Mouse (Mus musculus) liver, embryonic 15.5 days (tissue): ENCODE measurements around the gene Pctp. TPM values are rescaled to one million over a fixed set of nuclear protein-coding genes. Genes with fewer than 3 reads are reported as not detected.

Experiments
- ATAC-seq: fragments of 200-750 bp; cut with Nextera tagmentation; 2 replicates; pipeline ENCODE4 v1.8.0; 2017; ENCODE audit warnings: moderate number of reproducible peaks, mild to moderate bottlenecking, moderate library complexity; ENCODE audit not compliant: insufficient read depth
- H3K27ac ChIP-seq: fragments of 300-500 bp; sonication (generic); replicated peaks from 2 replicates; pipeline ENCODE4 v1.5.1; 2015; ENCODE audit warnings: mild to moderate bottlenecking, inconsistent platforms
- H3K27me3 ChIP-seq: fragments of 300-500 bp; sonication (generic); 2 replicates; pipeline ENCODE4 v1.6.1; 2015; ENCODE audit warnings: mild to moderate bottlenecking, inconsistent platforms
- H3K36me3 ChIP-seq: fragments of 300-500 bp; sonication (generic); replicated peaks from 2 replicates; pipeline ENCODE4 v1.6.1; 2015; ENCODE audit warnings: moderate library complexity, mild to moderate bottlenecking, inconsistent platforms
- H3K4me1 ChIP-seq: fragments of 300-500 bp; sonication (generic); replicated peaks from 2 replicates; pipeline ENCODE4 v1.6.1; 2015; ENCODE audit warnings: inconsistent platforms
- H3K4me2 ChIP-seq: fragments of 300-500 bp; sonication (generic); 2 replicates; pipeline ENCODE4 v1.6.1; 2015; ENCODE audit warnings: moderate library complexity, mild to moderate bottlenecking, inconsistent platforms
- H3K4me3 ChIP-seq: fragments of 300-500 bp; sonication (generic); replicated peaks from 2 replicates; pipeline ENCODE4 v1.5.1; 2015; ENCODE audit warnings: mild to moderate bottlenecking, inconsistent platforms
- H3K9ac ChIP-seq: fragments of 300-500 bp; sonication (generic); 2 replicates; pipeline ENCODE4 v1.6.1; 2015; ENCODE audit warnings: moderate library complexity, mild to moderate bottlenecking, inconsistent platforms
- H3K9me3 ChIP-seq: fragments of 300-500 bp; sonication (generic); replicated peaks from 2 replicates; pipeline ENCODE4 v1.6.1; 2016; ENCODE audit warnings: inconsistent platforms
- WGBS: fragments of 180-500 bp; shearing (Covaris S2); methylation state at CpG from one replicate; pipeline ENCODE4 v1.1.7; 2015; ENCODE audit warnings: mixed read lengths; ENCODE audit not compliant: insufficient replicate concordance; 5-methylcytosine and 5-hydroxymethylcytosine counted together
- polyA plus RNA-seq: library from polyadenylated mRNA; unstranded; fragments of >200 nt; fragmentation: Nextera tagmentation; extraction: Ambion mirVana; gene quantifications from 2 replicates; pipeline ENCODE4 v1.2.1, GENCODE M21; 2015

Gene Pctp
- polyA plus RNA-seq, 1 experiment from 2014 or later = 13.6 TPM

- no peak overlapping the region for H3K27ac ChIP-seq
These were observed 3.4 kb upstream of the Pctp start for GRCm38 (mm10) chr11:90006111-90006510.

GRCm38 (mm10) chr11:90003386-90003785, 692 bp upstream of the Pctp start:
- Histone ChIP-seq H3K4me1 (peaks cover 17% of the 10 kb centered on the region), H3K36me3 (no peaks in the 10 kb centered on the region), H3K9me3 (no peaks in the 10 kb centered on the region), H3K4me3 (no peak overlapping the region), H3K9ac (no peak overlapping the region), H3K27me3 (no peaks in the 10 kb centered on the region), H3K27ac (no peak overlapping the region), H3K4me2 (no peak overlapping the region)
- no peak for ATAC-seq
- WGBS = 64% methylated on average over 4 of the region's 4 CpGs

More at GRCm38 (mm10) chr11:90006111-90006510, 3.4 kb upstream of the Pctp start:
- Histone ChIP-seq H3K9ac (no peak overlapping the region), H3K27me3 (no peaks in the 10 kb centered on the region), H3K4me1 (peaks cover 15% of the 10 kb centered on the region), H3K4me3 (no peak overlapping the region), H3K9me3 (no peaks in the 10 kb centered on the region), H3K4me2 (no peak overlapping the region), H3K36me3 (no peaks in the 10 kb centered on the region)
- ATAC-seq = no peak
- WGBS = 29% methylated on average over 4 of the region's 4 CpGs

- H3K4me3 ChIP-seq = peak overlapping the region; percentile 65
- H3K9ac ChIP-seq = no peak overlapping the region
- no peak; the same call in none of the 2 replicates for ATAC-seq
- peaks cover 17% of the 10 kb centered on the region for H3K4me1 ChIP-seq
- WGBS = 11% methylated on average over 8 of the region's 8 CpGs
- no peaks in the 10 kb centered on the region for H3K9me3 ChIP-seq
- H3K27ac ChIP-seq = no peak overlapping the region
- no peaks in the 10 kb centered on the region for H3K36me3 ChIP-seq
- peak overlapping the region; percentile 86 for H3K4me2 ChIP-seq
- H3K27me3 ChIP-seq = no peaks in the 10 kb centered on the region
These were observed 274 bp upstream of the Pctp start for GRCm38 (mm10) chr11:90002987-90003348.

GRCm38 (mm10) chr11:90001396-90002230, 1.1 kb downstream of the Pctp start:
- WGBS = 65% methylated on average over 10 of the region's 10 CpGs
- no peak overlapping the region for H3K9ac ChIP-seq

GRCm38 (mm10) chr11:90000666-90001065, 2.0 kb downstream of the Pctp start:
- WGBS = 65% methylated on average over 4 of the region's 4 CpGs

More at GRCm38 (mm10) chr11:90001396-90002230, 1.1 kb downstream of the Pctp start:
- no peaks in the 10 kb centered on the region for H3K36me3 ChIP-seq
- H3K9me3 ChIP-seq = no peaks in the 10 kb centered on the region
- no peaks in the 10 kb centered on the region for H3K27me3 ChIP-seq
- H3K27ac ChIP-seq = no peak overlapping the region
- peaks cover 19% of the 10 kb centered on the region for H3K4me1 ChIP-seq
- peak overlapping the region; percentile 65 for H3K4me3 ChIP-seq
- ATAC-seq = no peak
- H3K4me2 ChIP-seq = peak overlapping the region; percentile 86

GRCm38 (mm10) chr11:89998996-89999770, 3.5 kb downstream of the Pctp start:
- H3K4me1 ChIP-seq = peaks cover 28% of the 10 kb centered on the region
- no peaks in the 10 kb centered on the region for H3K27me3 ChIP-seq
- WGBS = 74% methylated on average over 18 of the region's 18 CpGs

More at GRCm38 (mm10) chr11:90000666-90001065, 2.0 kb downstream of the Pctp start:
- Histone ChIP-seq H3K4me2 (no peak overlapping the region), H3K36me3 (no peaks in the 10 kb centered on the region), H3K27ac (no peak overlapping the region), H3K9ac (no peak overlapping the region), H3K9me3 (no peaks in the 10 kb centered on the region), H3K4me3 (no peak overlapping the region), H3K27me3 (no peaks in the 10 kb centered on the region), H3K4me1 (peaks cover 28% of the 10 kb centered on the region)
- ATAC-seq = no peak

GRCm38 (mm10) chr11:89996856-89997255, 5.8 kb downstream of the Pctp start:
- Histone ChIP-seq H3K27me3 (no peaks in the 10 kb centered on the region), H3K9me3 (no peaks in the 10 kb centered on the region), H3K27ac (no peak overlapping the region), H3K4me2 (no peak overlapping the region), H3K36me3 (no peaks in the 10 kb centered on the region), H3K4me1 (peaks cover 19% of the 10 kb centered on the region), H3K9ac (no peak overlapping the region), H3K4me3 (no peak overlapping the region)
- no peak for ATAC-seq
- 68% methylated on average over 7 of the region's 7 CpGs for WGBS

More at GRCm38 (mm10) chr11:89998996-89999770, 3.5 kb downstream of the Pctp start:
- Histone ChIP-seq H3K36me3 (no peaks in the 10 kb centered on the region), H3K9ac (no peak overlapping the region), H3K9me3 (no peaks in the 10 kb centered on the region), H3K4me3 (no peak overlapping the region), H3K27ac (no peak overlapping the region), H3K4me2 (no peak overlapping the region)
- ATAC-seq = no peak

GRCm38 (mm10) chr11:89996406-89996805, 6.3 kb downstream of the Pctp start:
- H3K9ac ChIP-seq = no peak overlapping the region
- H3K9me3 ChIP-seq = no peaks in the 10 kb centered on the region
- H3K4me2 ChIP-seq = no peak overlapping the region
- peaks cover 15% of the 10 kb centered on the region for H3K4me1 ChIP-seq
- 63% methylated on average over 4 of the region's 4 CpGs for WGBS
- H3K27me3 ChIP-seq = no peaks in the 10 kb centered on the region
- 0 out of 2 replicates have a peak overlapping the region, but pooled peaks have one; percentile 38 for H3K27ac ChIP-seq
- ATAC-seq = no peak
- no peaks in the 10 kb centered on the region for H3K36me3 ChIP-seq
- no peak overlapping the region for H3K4me3 ChIP-seq

GRCm38 (mm10) chr11:89995596-89995995, 7.1 kb downstream of the Pctp start:
- no peak for ATAC-seq
- WGBS = 69% methylated on average over 5 of the region's 5 CpGs
- H3K27ac ChIP-seq = peak overlapping the region; percentile 25; the same call in 1 of the 2 replicates

GRCm38 (mm10) chr11:89994706-89995105, 8.0 kb downstream of the Pctp start:
- no peak overlapping the region for H3K4me3 ChIP-seq
- no peaks in the 10 kb centered on the region for H3K36me3 ChIP-seq
- no peaks in the 10 kb centered on the region for H3K9me3 ChIP-seq
- peaks cover 13% of the 10 kb centered on the region for H3K4me1 ChIP-seq
- 63% methylated on average over 2 of the region's 2 CpGs for WGBS
- no peaks in the 10 kb centered on the region for H3K27me3 ChIP-seq
- no peak for ATAC-seq
- H3K27ac ChIP-seq = no peak overlapping the region
- H3K4me2 ChIP-seq = no peak overlapping the region
- no peak overlapping the region for H3K9ac ChIP-seq

More at GRCm38 (mm10) chr11:89995596-89995995, 7.1 kb downstream of the Pctp start:
- H3K36me3 ChIP-seq = no peaks in the 10 kb centered on the region
- no peaks in the 10 kb centered on the region for H3K9me3 ChIP-seq
- H3K27me3 ChIP-seq = no peaks in the 10 kb centered on the region
- no peak overlapping the region for H3K4me2 ChIP-seq
- H3K9ac ChIP-seq = no peak overlapping the region
- H3K4me1 ChIP-seq = peaks cover 13% of the 10 kb centered on the region
- H3K4me3 ChIP-seq = no peak overlapping the region

GRCm38 (mm10) chr11:89991661-89992060, 11.0 kb downstream of the Pctp start:
- no peak; the same call in 1 of the 2 replicates for ATAC-seq
- no peak overlapping the region for H3K9ac ChIP-seq
- H3K4me2 ChIP-seq = no peak overlapping the region
- no peaks in the 10 kb centered on the region for H3K27me3 ChIP-seq
- H3K4me3 ChIP-seq = no peak overlapping the region
- no peak overlapping the region for H3K27ac ChIP-seq
- no peaks in the 10 kb centered on the region for H3K9me3 ChIP-seq
- peaks cover 10% of the 10 kb centered on the region for H3K4me1 ChIP-seq
- no peaks in the 10 kb centered on the region for H3K36me3 ChIP-seq
